Mouse (Mus musculus) intestine, embryonic 16.5 days (tissue): ENCODE data around the gene Gm6268. TPM values are rescaled to one million over a fixed set of nuclear protein-coding genes. Genes with fewer than 3 reads are reported as not detected.

Source experiments
- ATAC-seq: fragments of 200-750 bp; cut with Nextera tagmentation; 2 replicates; pipeline ENCODE4 v1.8.0; 2017; ENCODE audit warnings: moderate TSS enrichment, moderate library complexity
- H3K27ac ChIP-seq: fragments of 300-500 bp; sonication (generic); 2 replicates; pipeline ENCODE4 v1.5.1; 2014; ENCODE audit warnings: mild to moderate bottlenecking, low read length
- H3K27me3 ChIP-seq: fragments of 300-500 bp; sonication (generic); replicated peaks from 2 replicates; pipeline ENCODE4 v1.6.1; 2014; ENCODE audit warnings: low read length, control low read depth, mixed read lengths; ENCODE audit not compliant: control insufficient read depth, insufficient read depth
- H3K36me3 ChIP-seq: fragments of 300-500 bp; sonication (generic); 2 replicates; pipeline ENCODE4 v1.6.1; 2014; ENCODE audit warnings: low read length, control low read depth; ENCODE audit not compliant: control insufficient read depth, insufficient read depth
- H3K4me1 ChIP-seq: fragments of 300-500 bp; sonication (generic); 2 replicates; pipeline ENCODE4 v1.6.1; 2014; ENCODE audit warnings: low read length, control low read depth, mixed read lengths; ENCODE audit not compliant: control insufficient read depth, insufficient read depth
- H3K4me2 ChIP-seq: fragments of 300-500 bp; sonication (generic); 2 replicates; pipeline ENCODE4 v1.6.1; 2014; ENCODE audit warnings: low read depth, low read length, control low read depth
- H3K4me3 ChIP-seq: fragments of 300-500 bp; sonication (generic); 2 replicates; pipeline ENCODE4 v1.5.1; 2014; ENCODE audit warnings: mild to moderate bottlenecking, low read length
- H3K9ac ChIP-seq: fragments of 300-500 bp; sonication (generic); 2 replicates; pipeline ENCODE4 v1.6.1; 2014; ENCODE audit warnings: low read depth, low read length
- H3K9me3 ChIP-seq: fragments of 300-500 bp; sonication (generic); 2 replicates; pipeline ENCODE4 v1.6.1; 2016; ENCODE audit warnings: low read length, control low read depth; ENCODE audit not compliant: control insufficient read depth
- WGBS: fragments of 180-500 bp; shearing (Covaris S2); extraction: QIAGEN DNeasy Blood & Tissue Kit; methylation state at CpG from one replicate; pipeline ENCODE4 v1.1.7; 2014; 5-methylcytosine and 5-hydroxymethylcytosine counted together
- microRNA-seq: library from miRNA; unstranded; fragments of <30 nt; microRNA quantifications from one replicate; pipeline ENCODE4, GENCODE M21; 2016
- polyA plus RNA-seq: library from polyadenylated mRNA; unstranded; fragments of >200 nt; fragmentation: Nextera tagmentation; extraction: Ambion mirVana; gene quantifications from 2 replicates; pipeline ENCODE4 v1.2.1, GENCODE M21; 2015

Gene Gm6268
- polyA plus RNA-seq, 1 experiment from 2014 or later = not detected

DNA sequence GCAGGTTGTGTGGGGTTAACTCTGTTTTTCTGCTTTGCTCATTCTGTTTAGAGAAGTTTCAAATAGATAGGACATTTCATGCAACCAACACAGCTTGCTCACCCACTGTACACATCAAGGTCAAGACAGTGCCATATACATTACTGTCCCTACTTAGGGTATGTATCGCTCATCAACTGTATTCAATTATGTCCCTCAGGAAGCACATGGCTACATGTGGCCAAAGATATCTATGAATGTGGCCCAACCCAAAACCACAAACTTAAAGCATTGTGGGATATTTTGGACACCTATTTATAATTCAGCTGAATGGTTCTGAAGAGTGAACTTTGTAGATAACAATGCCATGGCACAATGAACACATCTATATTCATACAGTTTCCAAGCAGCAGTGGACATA, 36.9 kb downstream of the Gm6268 start:
- WGBS = 100% methylated on average over 1 of the region's 1 CpGs
- Histone ChIP-seq H3K4me1 (no peaks in the 10 kb centered on the region), H3K4me2 (no peak overlapping the region), H3K4me3 (no peak overlapping the region), H3K9ac (no peak overlapping the region), H3K36me3 (no peaks in the 10 kb centered on the region), H3K27ac (no peak overlapping the region), H3K27me3 (no peaks in the 10 kb centered on the region), H3K9me3 (no peaks in the 10 kb centered on the region)
- no peak for ATAC-seq

Small RNA genes lying within 50 kb of the gene (microRNA-seq; reads per million reads assigned to microRNA genes)
- not detected for gene Gm44485

Other genes starting within 250 kb of the Gm6268 start
- 18.1 and 19.6 TPM in 2 replicates for gene Zcchc12, start 205.4 kb upstream of the Gm6268 start, polyA plus RNA-seq
- gene Lonrf3, start 72.9 kb upstream of the Gm6268 start, polyA plus RNA-seq = 0.49 and 0.66 TPM in 2 replicates
- gene Gm14569, start 90.5 kb downstream of the Gm6268 start, polyA plus RNA-seq = not detected in 2 replicates
- 210 and 219 TPM in 2 replicates for gene Pgrmc1, start 196.9 kb downstream of the Gm6268 start, polyA plus RNA-seq
- gene Akap17b, start 244.1 kb downstream of the Gm6268 start, polyA plus RNA-seq = 1.9 and 2.1 TPM in 2 replicates